Mouse (Mus musculus): ENCODE results near the gene Nfia.

Nfia gene

DNA sequence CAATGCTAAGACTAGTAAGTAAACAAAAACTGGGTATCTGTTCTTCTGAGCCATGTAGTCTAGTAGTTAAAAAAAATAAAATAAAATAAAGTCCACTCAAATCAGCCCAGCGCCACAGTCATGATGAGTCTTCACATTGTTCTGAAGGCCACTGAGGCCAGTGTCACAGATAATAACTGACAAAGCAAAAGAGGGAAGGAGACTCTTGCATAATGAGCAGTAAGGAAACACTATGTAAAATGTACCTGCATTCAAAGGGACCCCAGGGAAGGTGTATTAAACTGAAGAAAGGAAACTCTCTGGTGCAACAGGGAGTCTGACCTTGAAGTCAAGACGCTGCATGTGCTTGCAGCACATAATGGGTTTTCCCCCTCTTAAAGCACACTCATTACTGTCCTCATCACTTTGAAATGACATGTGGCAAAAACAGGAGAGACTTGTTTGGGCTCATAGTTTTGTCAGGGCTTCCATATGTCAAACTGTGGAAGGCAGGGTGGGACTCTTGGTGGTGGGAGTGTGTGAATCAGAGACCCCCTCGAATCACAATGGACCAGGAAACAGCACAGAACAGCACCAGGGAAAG is 347.5 kb downstream of the Nfia start:
- in situ Hi-C loops (cut with MboI), result no loop called here

DNA sequence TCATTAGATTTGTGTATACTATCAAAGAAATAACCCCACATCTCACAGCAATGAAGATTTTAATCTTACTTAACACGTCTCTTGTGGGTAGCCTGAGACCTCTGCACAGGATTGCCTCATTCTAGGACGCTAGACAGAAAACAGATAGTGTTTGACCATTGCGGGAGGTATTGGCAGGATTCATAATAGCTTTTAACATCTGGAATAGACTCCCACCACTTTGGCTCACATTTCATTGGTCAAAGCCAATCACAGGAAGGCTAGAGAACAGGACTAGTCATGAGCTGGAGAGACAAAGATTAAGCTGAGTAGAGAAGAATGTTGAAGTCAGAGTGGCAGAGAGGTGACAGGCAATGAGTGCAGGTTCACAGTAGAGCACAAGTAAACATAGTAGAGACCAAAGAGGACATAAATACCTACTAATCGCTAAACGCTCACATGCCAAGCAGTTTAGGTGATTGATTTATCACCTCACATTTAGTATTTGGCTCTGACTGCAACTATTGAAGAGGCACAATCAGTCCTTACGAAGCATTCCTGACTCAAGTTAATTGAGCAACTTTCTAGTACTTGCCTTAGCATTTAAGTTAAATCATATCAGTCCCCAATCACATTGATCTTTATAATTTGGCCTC is 348.3 kb downstream of the Nfia start:
- in situ Hi-C loops (cut with MboI), result no loop called here

DNA sequence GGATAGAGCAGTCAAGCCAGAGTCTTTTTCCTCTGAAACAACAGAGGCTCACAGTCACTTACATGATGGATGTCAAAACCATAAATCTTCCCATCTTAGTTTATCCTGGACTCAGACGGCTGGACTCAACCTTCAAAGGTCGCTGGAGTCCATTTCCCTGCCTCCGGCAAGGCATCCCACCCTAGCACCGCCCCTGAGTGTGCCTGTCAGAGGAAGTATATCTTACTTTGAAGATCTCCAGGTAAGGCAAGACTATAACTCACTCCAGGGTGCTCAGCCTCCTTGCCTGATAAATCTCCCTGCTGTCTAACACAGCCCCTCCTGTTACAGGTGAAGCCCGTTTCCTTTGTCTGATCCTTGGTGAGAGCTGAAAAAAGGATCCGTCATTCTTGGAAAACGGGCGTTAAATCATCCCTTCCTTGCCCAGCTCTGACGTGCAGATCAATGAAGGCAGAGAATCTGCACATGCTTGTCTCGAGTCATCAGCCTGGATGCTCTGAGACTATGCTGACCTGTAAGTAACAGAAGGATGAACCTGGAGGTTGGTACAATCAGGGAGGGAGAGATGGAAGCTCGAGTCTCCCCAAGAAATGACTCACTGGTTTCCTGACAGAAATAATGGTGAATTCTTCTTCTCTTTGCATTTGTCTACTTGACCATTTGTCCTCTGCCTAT is 353.6 kb downstream of the Nfia start:
- in situ Hi-C loops (cut with MboI), result no loop called here

DNA sequence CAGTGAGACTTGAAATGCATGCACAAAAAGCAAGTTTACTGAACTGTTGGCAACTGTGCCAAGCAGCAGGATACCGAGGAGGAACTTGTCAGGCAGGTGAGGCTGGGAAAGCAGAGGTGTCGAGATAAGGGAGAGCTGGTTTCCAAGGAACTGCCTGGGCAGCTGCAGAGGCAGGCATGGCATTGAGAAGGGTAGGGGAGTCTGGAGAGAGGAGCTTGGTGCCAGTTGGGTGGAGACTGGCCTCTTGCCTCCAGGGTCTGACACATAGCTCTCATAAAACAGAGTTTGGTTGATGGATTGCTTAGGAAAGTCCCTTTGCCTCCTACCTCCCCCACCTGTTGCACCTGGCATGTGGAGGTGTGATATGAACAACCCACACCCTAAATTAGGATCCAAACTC is 358.3 kb downstream of the Nfia start:
- in situ Hi-C loops (cut with MboI), result no loop called here

DNA sequence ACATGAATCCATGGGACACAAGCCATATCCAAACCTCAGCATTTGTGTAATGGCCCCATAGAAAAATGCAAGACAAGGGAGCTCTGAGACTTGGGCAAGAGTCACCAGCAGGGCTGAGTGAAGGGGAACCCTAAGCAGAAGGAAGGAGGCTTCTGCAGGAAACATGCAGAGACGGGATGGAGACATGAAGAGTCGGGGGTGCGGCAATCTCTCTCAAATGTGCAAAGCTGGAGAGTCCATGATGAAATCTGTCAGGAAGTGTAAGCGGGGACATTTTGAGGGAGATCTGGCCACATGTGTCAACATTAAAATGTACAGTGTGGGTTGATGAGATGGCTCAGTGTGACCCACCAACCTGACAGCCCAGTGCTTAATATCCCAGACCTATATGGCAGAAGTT is 361.5 kb downstream of the Nfia start:
- in situ Hi-C loops (cut with MboI), result no loop called here

DNA sequence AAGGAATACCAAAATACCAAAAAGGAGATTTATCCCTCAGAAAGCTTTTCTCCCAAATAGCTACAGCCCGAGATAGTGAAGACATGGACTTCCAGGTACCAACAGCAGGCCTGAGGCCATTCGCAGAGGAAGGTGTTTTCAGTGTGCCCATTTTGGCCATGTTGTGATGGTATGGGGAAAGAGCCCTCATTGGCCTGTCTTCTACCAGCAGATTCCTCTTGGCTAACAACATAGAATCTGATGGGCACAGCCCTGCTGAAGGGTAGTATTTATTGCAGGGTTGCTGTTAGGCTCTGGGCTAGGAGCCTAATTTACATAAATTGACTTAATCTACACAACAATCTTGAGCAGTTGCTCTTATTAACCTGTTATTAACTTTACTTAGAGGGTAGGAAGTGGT is 363.5 kb downstream of the Nfia start:
- in situ Hi-C loops (cut with MboI), result no loop called here

DNA sequence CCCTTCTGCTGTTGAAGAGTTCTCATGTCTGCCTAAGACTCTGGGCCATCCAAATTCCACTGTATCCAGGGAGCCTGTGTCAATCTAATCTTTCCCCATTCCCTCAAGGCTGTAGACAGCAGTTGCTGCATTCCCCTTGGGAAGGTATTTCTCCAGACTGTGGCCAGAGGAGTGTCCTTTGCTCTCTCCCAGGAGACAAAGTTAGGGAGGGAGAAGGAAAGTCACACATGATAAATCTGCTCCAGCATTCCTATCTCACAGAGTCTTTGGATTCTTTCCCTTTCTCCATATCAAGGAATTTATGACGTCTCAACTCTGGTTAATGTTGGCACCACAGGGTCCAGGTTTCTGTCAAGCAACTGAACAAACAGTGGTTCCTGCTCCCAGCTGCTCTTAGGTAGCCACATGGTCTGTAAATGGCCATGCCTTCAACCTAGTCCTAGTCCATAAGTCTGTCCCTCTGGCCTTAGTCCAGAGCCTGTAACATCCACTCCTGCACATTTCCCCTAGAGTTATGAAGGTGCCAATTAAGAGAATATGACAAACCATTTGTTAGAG is 370.4 kb downstream of the Nfia start:
- in situ Hi-C loops (cut with MboI), result no loop called here

DNA sequence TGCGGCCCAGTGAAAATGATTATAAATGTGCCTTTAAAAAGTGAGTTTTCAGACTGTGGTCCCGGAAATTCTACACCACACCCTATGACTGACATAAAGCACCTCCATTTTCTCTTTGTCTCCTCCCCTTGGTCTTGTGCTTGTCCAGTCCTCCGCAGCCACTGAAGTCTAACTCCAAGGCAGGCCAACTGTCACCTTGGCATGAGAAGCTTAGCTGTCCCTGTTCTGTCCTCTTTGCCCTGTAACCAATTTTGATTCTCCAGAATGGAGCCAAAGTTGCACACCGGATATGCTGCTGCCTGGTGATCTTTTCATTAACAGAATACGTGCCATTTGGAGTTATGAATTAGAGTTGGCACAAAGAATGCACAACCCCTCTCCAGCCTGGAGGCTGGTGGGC is 378.0 kb downstream of the Nfia start:
- in situ Hi-C loops (cut with MboI), result no loop called here

DNA sequence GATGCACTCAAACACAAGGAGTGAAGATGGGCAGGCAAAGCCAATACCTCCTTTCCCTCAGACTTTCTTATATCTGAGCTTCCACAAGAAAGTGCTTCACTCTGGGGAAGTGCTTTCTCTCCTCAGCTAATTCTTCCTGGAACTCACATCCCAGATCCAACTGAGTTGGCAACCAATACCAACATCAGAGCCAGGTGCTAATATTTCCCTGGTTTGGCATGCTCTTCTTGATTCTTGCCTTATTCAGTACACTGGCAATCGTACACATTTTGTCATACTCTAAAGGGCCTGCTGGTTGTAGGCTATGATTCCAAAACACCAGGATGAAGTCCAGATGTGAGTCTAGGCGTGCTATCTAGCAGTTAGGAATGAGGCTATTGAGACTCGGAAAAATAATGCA is 385.4 kb downstream of the Nfia start:
- in situ Hi-C loops (cut with MboI), result no loop called here

DNA sequence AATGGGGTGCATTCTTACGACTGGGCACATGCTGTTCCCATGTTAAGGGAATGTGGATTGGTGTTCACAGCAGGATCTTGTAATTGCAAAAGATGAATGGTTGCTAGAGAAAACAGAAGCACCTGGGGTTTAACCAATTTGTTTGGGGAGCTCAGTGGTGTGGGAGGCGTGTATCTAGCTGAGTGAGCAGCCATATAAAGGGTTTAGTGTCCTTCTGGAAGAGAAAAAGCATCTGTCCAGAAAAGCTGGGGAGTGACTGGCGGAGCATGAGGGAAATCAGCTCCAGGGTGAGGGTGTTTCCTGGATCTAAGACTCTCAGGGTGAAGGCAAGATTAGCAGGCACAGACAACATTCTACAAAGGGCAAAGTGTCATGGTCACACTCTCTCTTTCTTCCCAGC is 393.8 kb downstream of the Nfia start:
- in situ Hi-C loops (cut with MboI), result no loop called here

Measured in mature B cell (primary cell).